Mouse (Mus musculus): ENCODE data around the gene Hlcs. TPM values are rescaled to one million over a fixed set of nuclear protein-coding genes. Genes with fewer than 3 reads are reported as not detected.

The Hlcs gene
- polyA plus RNA-seq, 3 experiments from 2014 or later = 4.3 to 9.7 (median 9.1) TPM

- ATAC-seq = peak; percentile 50
Measured at GRCm38 (mm10) chr16:94241126-94241525, 72.2 kb downstream of the Hlcs start.

- peak; percentile 15 for ATAC-seq
Measured at GRCm38 (mm10) chr16:94240190-94240589, 73.2 kb downstream of the Hlcs start.

GRCm38 (mm10) chr16:94239567-94239966 lies 73.8 kb downstream of the Hlcs start:
- peak; percentile 47 for ATAC-seq

GRCm38 (mm10) chr16:94239146-94239545 lies 74.2 kb downstream of the Hlcs start:
- ATAC-seq = no peak

- ATAC-seq = no peak
Measured at GRCm38 (mm10) chr16:94237130-94237484, 76.3 kb downstream of the Hlcs start.

GRCm38 (mm10) chr16:94236226-94237129 lies 76.9 kb downstream of the Hlcs start:
- ATAC-seq = peak; percentile 87

- no peak for ATAC-seq
Measured at GRCm38 (mm10) chr16:94235718-94236117, 77.7 kb downstream of the Hlcs start.

GRCm38 (mm10) chr16:94234202-94234601 lies 79.2 kb downstream of the Hlcs start:
- no peak for ATAC-seq

- ATAC-seq = no peak
Measured at GRCm38 (mm10) chr16:94230909-94231575, 82.3 kb downstream of the Hlcs start.

GRCm38 (mm10) chr16:94230499-94230898 lies 82.9 kb downstream of the Hlcs start:
- ATAC-seq = no peak

- no peak for ATAC-seq
Measured at GRCm38 (mm10) chr16:94229890-94230289, 83.5 kb downstream of the Hlcs start.

- no peak for ATAC-seq
Measured at GRCm38 (mm10) chr16:94228858-94229555, 84.4 kb downstream of the Hlcs start.

- no peak for ATAC-seq
Measured at GRCm38 (mm10) chr16:94227328-94228018, 85.9 kb downstream of the Hlcs start.

- ATAC-seq = no peak
Measured at GRCm38 (mm10) chr16:94223363-94223720, 90.0 kb downstream of the Hlcs start.

GRCm38 (mm10) chr16:94222646-94223362 lies 90.6 kb downstream of the Hlcs start:
- ATAC-seq = no peak

GRCm38 (mm10) chr16:94210689-94211357 lies 102.5 kb downstream of the Hlcs start:
- no peak for ATAC-seq

- ATAC-seq = no peak
Measured at GRCm38 (mm10) chr16:94209626-94210025, 103.7 kb downstream of the Hlcs start.

- ATAC-seq = no peak
Measured at GRCm38 (mm10) chr16:94208826-94209225, 104.5 kb downstream of the Hlcs start.

GRCm38 (mm10) chr16:94208152-94208551 lies 105.2 kb downstream of the Hlcs start:
- no peak for ATAC-seq

GRCm38 (mm10) chr16:94205528-94206484 lies 107.6 kb downstream of the Hlcs start:
- ATAC-seq = no peak

All from inflammation-experienced regulatory T-cells, adult 6 months (primary cell).